Mouse (Mus musculus): ENCODE data around the gene Rab30. TPM values are rescaled to one million over a fixed set of nuclear protein-coding genes. Genes with fewer than 3 reads are reported as not detected.
A peak's percentile ranks its signal among the peaks of the same experiment; 100 is the strongest.

Gene Rab30
- total and polyA plus RNA-seq, 2 experiments from 2014 or later, result 6.1 to 7.3 TPM

GRCm38 (mm10) chr7:92743325-92743724 is 1.9 kb downstream of the Rab30 start:
- Histone ChIP-seq H3K4me1 (ENCODE audit: control insufficient read depth, insufficient read depth) (peaks cover 25% of the 10 kb centered on the region), H3K9me3 (replicated peaks; ENCODE audit: control insufficient read depth, low read length) (no peaks in the 10 kb centered on the region), H3K27me3 (ENCODE audit: control insufficient read depth, insufficient read depth, low read length) (no peaks in the 10 kb centered on the region), H3K9ac (replicated peaks; ENCODE audit: low read depth, low read length) (peak overlapping the region; percentile 42; the same call in 1 of the 2 replicates), H3K4me2 (ENCODE audit: low read depth, low read length) (peak overlapping the region; percentile 74), H3K27ac (ENCODE audit: low read depth) (no peak overlapping the region), H3K4me3 (ENCODE audit: low read depth, low read length) (peak overlapping the region; percentile 88; the same call in 1 of the 2 replicates), H3K36me3 (replicated peaks; ENCODE audit: control insufficient read depth, insufficient read depth, low read length) (no peaks in the 10 kb centered on the region; the same call in 1 of the 2 replicates)
- no peak for TF ChIP-seq CTCF (IDR thresholded peaks at IDR 0.05; ENCODE audit: low read depth)
- no peak for TF ChIP-seq EP300 (IDR thresholded peaks at IDR 0.05; ENCODE audit: low read depth)
- ATAC-seq (ENCODE audit: insufficient read depth, low read depth) (no peak), DNase-seq (ENCODE audit: low spot score) (no peak)
- 37% methylated on average over 6 of the region's 6 CpGs for WGBS

DNA sequence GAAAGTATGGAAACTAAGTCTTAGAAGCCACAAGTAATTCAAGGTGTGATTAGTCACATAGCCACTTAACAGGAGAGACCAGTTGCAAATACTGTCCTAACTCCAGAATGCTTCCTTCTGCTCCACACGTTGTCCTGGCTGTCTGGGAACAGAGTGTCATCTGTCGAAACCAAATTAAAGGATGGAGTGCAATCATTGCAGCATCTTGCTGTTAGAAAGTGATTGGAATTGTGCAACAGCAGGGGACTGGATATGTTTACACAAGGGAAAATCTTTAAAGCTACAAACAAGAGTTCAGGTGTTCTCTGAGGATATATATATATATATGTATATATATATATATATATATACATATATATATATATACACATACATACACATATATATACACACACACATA is 9.0 kb downstream of the Rab30 start:
- Histone ChIP-seq H3K4me1 (ENCODE audit: control insufficient read depth, insufficient read depth) (no peaks in the 10 kb centered on the region), H3K4me3 (ENCODE audit: low read depth, low read length) (no peak overlapping the region), H3K27ac (ENCODE audit: low read depth) (no peak overlapping the region), H3K9me3 (replicated peaks; ENCODE audit: control insufficient read depth, low read length) (no peaks in the 10 kb centered on the region), H3K9ac (replicated peaks; ENCODE audit: low read depth, low read length) (no peak overlapping the region), H3K27me3 (ENCODE audit: control insufficient read depth, insufficient read depth, low read length) (no peaks in the 10 kb centered on the region), H3K4me2 (ENCODE audit: low read depth, low read length) (no peak overlapping the region), H3K36me3 (replicated peaks; ENCODE audit: control insufficient read depth, insufficient read depth, low read length) (no peaks in the 10 kb centered on the region)
- 53% methylated on average over 2 of the region's 2 CpGs for WGBS
- no peak for ATAC-seq (ENCODE audit: insufficient read depth, low read depth)
- TF ChIP-seq EP300 (IDR thresholded peaks at IDR 0.05; ENCODE audit: low read depth) (no peak), CTCF (IDR thresholded peaks at IDR 0.05; ENCODE audit: low read depth) (no peak)
- no peak for DNase-seq (ENCODE audit: low spot score)

- H3K4me1 ChIP-seq (ENCODE audit: control insufficient read depth, insufficient read depth), result peaks cover 5% of the 10 kb centered on the region; the same call in 1 of the 2 replicates
- no peak overlapping the region for H3K9ac ChIP-seq (replicated peaks; ENCODE audit: low read depth, low read length)
- WGBS, result 44% methylated on average over 5 of the region's 5 CpGs
- ATAC-seq (ENCODE audit: insufficient read depth, low read depth) (no peak), DNase-seq (ENCODE audit: low spot score) (no peak)
- H3K36me3 ChIP-seq (replicated peaks; ENCODE audit: control insufficient read depth, insufficient read depth, low read length), result no peaks in the 10 kb centered on the region
- H3K27ac ChIP-seq (ENCODE audit: low read depth), result no peak overlapping the region
- no peaks in the 10 kb centered on the region for H3K27me3 ChIP-seq (ENCODE audit: control insufficient read depth, insufficient read depth, low read length)
- no peak for TF ChIP-seq CTCF (IDR thresholded peaks at IDR 0.05; ENCODE audit: low read depth)
- TF ChIP-seq EP300 (IDR thresholded peaks at IDR 0.05; ENCODE audit: low read depth), result no peak
- no peaks in the 10 kb centered on the region for H3K9me3 ChIP-seq (replicated peaks; ENCODE audit: control insufficient read depth, low read length)
- H3K4me2 ChIP-seq (ENCODE audit: low read depth, low read length), result no peak overlapping the region
- H3K4me3 ChIP-seq (ENCODE audit: low read depth, low read length), result no peak overlapping the region
Measured at GRCm38 (mm10) chr7:92758067-92758466, 16.7 kb downstream of the Rab30 start.

DNA sequence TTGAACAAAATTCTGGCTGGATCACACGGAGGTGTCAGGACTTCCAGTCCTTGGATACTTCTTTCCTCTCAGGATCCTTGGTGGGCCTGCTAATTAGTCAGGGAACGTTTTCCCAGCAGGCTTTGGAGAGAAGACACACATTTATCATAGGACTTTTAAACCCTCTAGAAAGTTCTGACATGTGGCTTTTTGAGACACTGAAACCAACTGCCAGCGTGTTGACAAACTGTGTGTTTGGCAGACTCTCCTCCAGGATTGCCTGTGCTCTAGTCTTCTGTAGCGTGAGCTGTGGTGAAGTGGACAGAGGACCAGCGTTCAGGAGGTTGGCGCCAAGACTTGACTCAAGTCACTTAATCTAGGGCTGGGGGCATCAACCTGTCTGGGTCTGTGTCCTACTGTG is 19.2 kb downstream of the Rab30 start:
- Histone ChIP-seq H3K4me1 (ENCODE audit: control insufficient read depth, insufficient read depth) (peaks cover 8% of the 10 kb centered on the region; the same call in 1 of the 2 replicates), H3K36me3 (replicated peaks; ENCODE audit: control insufficient read depth, insufficient read depth, low read length) (no peaks in the 10 kb centered on the region), H3K27ac (ENCODE audit: low read depth) (no peak overlapping the region), H3K27me3 (ENCODE audit: control insufficient read depth, insufficient read depth, low read length) (no peaks in the 10 kb centered on the region), H3K9ac (replicated peaks; ENCODE audit: low read depth, low read length) (no peak overlapping the region), H3K9me3 (replicated peaks; ENCODE audit: control insufficient read depth, low read length) (no peaks in the 10 kb centered on the region), H3K4me3 (ENCODE audit: low read depth, low read length) (no peak overlapping the region), H3K4me2 (ENCODE audit: low read depth, low read length) (no peak overlapping the region)
- WGBS, result 82% methylated on average over 6 of the region's 6 CpGs
- DNase-seq (ENCODE audit: low spot score) (no peak), ATAC-seq (ENCODE audit: insufficient read depth, low read depth) (no peak)
- TF ChIP-seq EP300 (IDR thresholded peaks at IDR 0.05; ENCODE audit: low read depth) (no peak), CTCF (IDR thresholded peaks at IDR 0.05; ENCODE audit: low read depth) (no peak)

DNA sequence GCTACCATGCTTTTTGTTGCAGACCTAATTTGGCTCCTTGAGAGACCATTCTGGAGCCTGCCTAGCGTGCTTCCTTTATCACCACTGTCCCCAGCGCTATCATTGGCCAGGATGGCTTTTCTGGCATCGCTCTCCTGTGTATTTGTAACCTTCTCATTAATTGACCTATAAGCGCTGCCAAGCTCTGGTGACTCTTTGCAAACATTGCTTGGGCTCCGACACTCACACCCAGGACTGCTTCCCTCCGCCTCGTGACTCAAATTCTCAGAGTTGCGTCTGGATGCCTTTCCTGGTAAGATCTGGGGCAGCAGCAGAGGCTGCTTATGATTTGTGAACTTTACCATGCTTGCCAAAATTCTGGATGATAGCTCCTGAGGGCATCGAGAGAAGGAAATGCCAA is 19.8 kb downstream of the Rab30 start:
- H3K27ac ChIP-seq (ENCODE audit: low read depth), result no peak overlapping the region
- DNase-seq (ENCODE audit: low spot score), result no peak
- peaks cover 8% of the 10 kb centered on the region; the same call in 1 of the 2 replicates for H3K4me1 ChIP-seq (ENCODE audit: control insufficient read depth, insufficient read depth)

DNA sequence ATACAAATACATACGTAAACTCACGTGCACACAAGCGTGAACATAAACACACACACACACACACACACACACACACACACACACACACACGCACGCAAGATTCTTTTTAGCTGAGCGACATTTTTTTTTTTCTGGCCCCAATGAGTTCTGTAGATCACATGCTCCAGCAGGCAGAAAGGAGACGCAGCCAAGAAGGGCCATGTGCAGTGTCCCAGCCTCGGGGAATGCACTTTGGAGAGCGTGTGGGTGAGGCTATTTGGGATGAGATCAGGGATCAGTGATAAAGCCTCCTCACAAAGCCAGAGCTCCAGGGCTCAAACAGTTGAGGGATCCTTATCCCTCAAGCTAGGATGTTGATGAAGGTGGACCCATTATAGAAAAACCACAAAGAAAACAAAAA is 24.0 kb downstream of the Rab30 start:
- no peak for TF ChIP-seq CTCF (IDR thresholded peaks at IDR 0.05; ENCODE audit: low read depth)
- no peak for TF ChIP-seq EP300 (IDR thresholded peaks at IDR 0.05; ENCODE audit: low read depth)
- no peak overlapping the region for H3K9ac ChIP-seq (replicated peaks; ENCODE audit: low read depth, low read length)
- H3K36me3 ChIP-seq (replicated peaks; ENCODE audit: control insufficient read depth, insufficient read depth, low read length), result no peaks in the 10 kb centered on the region
- 46% methylated on average over 9 of the region's 9 CpGs for WGBS
- H3K27me3 ChIP-seq (ENCODE audit: control insufficient read depth, insufficient read depth, low read length), result no peaks in the 10 kb centered on the region
- H3K27ac ChIP-seq (ENCODE audit: low read depth), result no peak overlapping the region
- H3K4me1 ChIP-seq (ENCODE audit: control insufficient read depth, insufficient read depth), result 0 out of 2 replicates have a peak, but pooled peaks cover 4% of the 10 kb centered on the region
- H3K4me2 ChIP-seq (ENCODE audit: low read depth, low read length), result no peak overlapping the region
- ATAC-seq (ENCODE audit: insufficient read depth, low read depth) (peak; percentile 78), DNase-seq (ENCODE audit: low spot score) (peak; percentile 29)
- no peaks in the 10 kb centered on the region for H3K9me3 ChIP-seq (replicated peaks; ENCODE audit: control insufficient read depth, low read length)
- no peak overlapping the region for H3K4me3 ChIP-seq (ENCODE audit: low read depth, low read length)

More for the DNA sequence above, 19.8 kb downstream of the Rab30 start:
- Histone ChIP-seq H3K27me3 (ENCODE audit: control insufficient read depth, insufficient read depth, low read length) (no peaks in the 10 kb centered on the region), H3K4me3 (ENCODE audit: low read depth, low read length) (no peak overlapping the region), H3K9me3 (replicated peaks; ENCODE audit: control insufficient read depth, low read length) (no peaks in the 10 kb centered on the region), H3K9ac (replicated peaks; ENCODE audit: low read depth, low read length) (no peak overlapping the region), H3K36me3 (replicated peaks; ENCODE audit: control insufficient read depth, insufficient read depth, low read length) (no peaks in the 10 kb centered on the region), H3K4me2 (ENCODE audit: low read depth, low read length) (no peak overlapping the region)
- TF ChIP-seq CTCF (IDR thresholded peaks at IDR 0.05; ENCODE audit: low read depth) (no peak), EP300 (IDR thresholded peaks at IDR 0.05; ENCODE audit: low read depth) (no peak)
- ATAC-seq (ENCODE audit: insufficient read depth, low read depth), result no peak
- 62% methylated on average over 9 of the region's 9 CpGs for whole genome bisulfite sequencing
